Mouse (Mus musculus) pancreas, adult 10 weeks (tissue): ENCODE results near the gene 8030411F24Rik. TPM values are rescaled to one million over a fixed set of nuclear protein-coding genes. Genes with fewer than 3 reads are reported as not detected.

Experiments used
- polyA plus RNA-seq: library from polyadenylated mRNA; stranded (reverse); fragments of 350-450 nt; fragmentation: Illumina TruSeq; extraction: RNeasy Lipid Tissue Mini Kit (QIAGEN cat#74804); gene quantifications from one replicate; pipeline ENCODE4 v1.2.3, GENCODE M21; 2015; ENCODE audit warnings: low read depth, low replicate concordance; ENCODE audit not compliant: insufficient read depth

Gene 8030411F24Rik
- polyA plus RNA-seq, result not detected

GRCm38 (mm10) chr2:148781709-148782108 is at the start of gene 8030411F24Rik:
Gene 8030411F24Rik (plus strand): TSS chr2:148782009.

GRCm38 (mm10) chr2:148732327-148733000 is 49.3 kb upstream of the 8030411F24Rik start, which contains the start of gene Napb:
Gene Napb (minus strand): TSS chr2:148732467.

DNA sequence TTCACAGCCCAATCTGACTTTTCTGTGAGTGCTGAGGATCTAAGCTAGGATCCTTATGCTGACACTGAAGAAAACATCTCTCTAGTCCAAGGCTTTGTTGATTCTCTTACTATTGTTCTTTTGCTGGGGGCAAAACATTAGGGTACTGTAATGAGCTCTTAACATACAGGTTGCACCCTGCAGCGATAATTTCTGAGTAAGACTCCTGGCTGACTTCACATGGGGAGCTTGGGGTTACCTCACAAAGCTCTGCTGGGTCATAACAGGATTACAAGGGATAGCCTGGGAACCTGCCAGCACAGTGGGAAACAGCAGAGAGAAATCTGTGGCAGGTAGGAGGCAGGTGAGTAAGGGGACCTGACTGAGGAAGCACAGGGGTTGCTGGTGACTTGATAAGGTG is 31.8 kb upstream of the 8030411F24Rik start, which contains the start of gene Cstl1:
Gene Cstl1, plus strand, starts transcription at position 301 of the 400 bp plus-strand sequence.

GRCm38 (mm10) chr2:148771397-148771796 is 10.4 kb upstream of the 8030411F24Rik start, which contains the start of gene Cst11:
Gene Cst11 (minus strand): TSS chr2:148771497.

DNA sequence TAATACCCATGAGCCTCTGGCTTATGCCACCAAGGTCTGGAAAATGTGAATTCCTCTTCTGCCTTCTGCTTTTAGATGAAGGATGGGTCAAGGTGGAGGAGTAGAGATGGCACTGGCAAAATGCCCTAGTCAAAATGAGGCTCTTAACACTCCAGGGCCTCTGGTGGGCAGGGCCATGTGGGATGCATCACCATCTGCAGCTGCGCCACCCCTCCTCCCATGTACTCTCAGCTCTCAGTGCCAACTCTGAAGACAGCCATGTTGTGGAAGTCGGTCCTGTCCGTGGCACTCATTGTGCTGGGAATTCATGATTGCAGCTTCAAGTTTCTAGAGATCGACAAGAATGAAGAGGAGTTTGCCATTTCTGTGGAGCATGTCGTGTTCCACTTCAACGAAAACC is 7.3 kb downstream of the 8030411F24Rik start, which contains the start of gene Cst12:
Gene Cst12, plus strand, starts transcription at position 220 of the 400 bp plus-strand sequence.

DNA sequence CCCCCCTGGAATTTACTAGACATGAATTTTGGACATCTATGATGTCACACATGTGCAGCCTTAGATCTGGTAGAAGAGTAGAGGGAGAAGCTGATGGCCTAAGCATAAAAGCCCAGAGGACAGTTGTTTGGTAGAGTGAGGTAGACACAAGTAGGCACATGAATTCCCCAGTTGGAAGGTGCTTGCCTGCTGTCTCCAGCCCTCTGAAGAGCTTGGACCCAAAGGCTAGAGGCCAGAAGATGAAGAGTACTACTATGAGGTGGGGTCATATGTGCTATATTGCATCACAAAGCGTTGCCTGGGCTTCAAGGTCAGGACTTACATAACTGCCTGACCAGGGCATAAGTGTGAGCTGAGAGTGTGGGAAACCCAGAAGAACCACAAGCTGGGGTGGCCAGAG is 16.7 kb downstream of the 8030411F24Rik start, which contains the start of gene Cst8:
Gene Cst8, plus strand, starts transcription at position 301 of the 400 bp plus-strand sequence.

GRCm38 (mm10) chr2:148819909-148820308 is 38.1 kb downstream of the 8030411F24Rik start, which contains the start of gene Cst13:
Gene Cst13 (plus strand): TSS chr2:148820081.

GRCm38 (mm10) chr2:148834912-148835311 is 53.1 kb downstream of the 8030411F24Rik start, which contains the start of gene Cst9:
Gene Cst9 (plus strand): TSS chr2:148835147.

Other genes with a start within 250 kb of the 8030411F24Rik start
- gene Nxt1, start 109.4 kb upstream of the 8030411F24Rik start, polyA plus RNA-seq, result 2.8 TPM
- 3.0 TPM for gene Gzf1, start 101.0 kb upstream of the 8030411F24Rik start, polyA plus RNA-seq
- gene Napb, start 49.5 kb upstream of the 8030411F24Rik start, polyA plus RNA-seq, result 2.3 TPM
- not detected for gene Cstl1, start 31.7 kb upstream of the 8030411F24Rik start, polyA plus RNA-seq
- gene Cst11, start 10.5 kb upstream of the 8030411F24Rik start, polyA plus RNA-seq, result not detected
- not detected for gene Cst12, start 7.4 kb downstream of the 8030411F24Rik start, polyA plus RNA-seq
- not detected for gene Cst8, start 16.8 kb downstream of the 8030411F24Rik start, polyA plus RNA-seq
- not detected for gene Cst13, start 38.1 kb downstream of the 8030411F24Rik start, polyA plus RNA-seq
- not detected for gene Cst9, start 53.1 kb downstream of the 8030411F24Rik start, polyA plus RNA-seq
- not detected for gene 9230104L09Rik, start 83.0 kb downstream of the 8030411F24Rik start, polyA plus RNA-seq
- 359 TPM for gene Cst3, start 93.7 kb downstream of the 8030411F24Rik start, polyA plus RNA-seq
- gene Gm1330, start 221.2 kb downstream of the 8030411F24Rik start, polyA plus RNA-seq, result not detected
- gene Gm10750, start 235.2 kb downstream of the 8030411F24Rik start, polyA plus RNA-seq, result not detected